Mouse (Mus musculus): ENCODE results near the gene Clmn. TPM values are rescaled to one million over a fixed set of nuclear protein-coding genes. Genes with fewer than 3 reads are reported as not detected.

The Clmn gene
- polyA plus RNA-seq, 1 experiment from 2014 or later, result 2.9 TPM

GRCm38 (mm10) chr12:104810923-104811443 lies 53.9 kb downstream of the Clmn start:
- no peak overlapping the region for H3K4me2 ChIP-seq (ENCODE audit: low read depth)
- 60% methylated on average over 7 of the region's 7 CpGs for WGBS

GRCm38 (mm10) chr12:104808421-104809067 lies 56.3 kb downstream of the Clmn start:
- no peak overlapping the region for H3K9ac ChIP-seq (ENCODE audit: low read length)
- no peak for DNase-seq (ENCODE audit: low spot score)

More at GRCm38 (mm10) chr12:104810923-104811443, 53.9 kb downstream of the Clmn start:
- Histone ChIP-seq H3K4me1 (ENCODE audit: control insufficient read depth, insufficient read depth, low read length) (no peaks in the 10 kb centered on the region), H3K36me3 (ENCODE audit: control insufficient read depth, insufficient read depth, low read length) (no peaks in the 10 kb centered on the region; the same call in 1 of the 2 replicates), H3K27ac (ENCODE audit: low read depth, low read length) (no peak overlapping the region), H3K9me3 (ENCODE audit: control insufficient read depth, low read length) (no peaks in the 10 kb centered on the region), H3K27me3 (ENCODE audit: control insufficient read depth, insufficient read depth, low read length) (no peaks in the 10 kb centered on the region), H3K9ac (ENCODE audit: low read length) (no peak overlapping the region), H3K4me3 (ENCODE audit: low read depth, low read length) (no peak overlapping the region)
- ATAC-seq (ENCODE audit: insufficient read depth, low FRiP score, low TSS enrichment), result no peak
- no peak for DNase-seq (ENCODE audit: low spot score)

DNA sequence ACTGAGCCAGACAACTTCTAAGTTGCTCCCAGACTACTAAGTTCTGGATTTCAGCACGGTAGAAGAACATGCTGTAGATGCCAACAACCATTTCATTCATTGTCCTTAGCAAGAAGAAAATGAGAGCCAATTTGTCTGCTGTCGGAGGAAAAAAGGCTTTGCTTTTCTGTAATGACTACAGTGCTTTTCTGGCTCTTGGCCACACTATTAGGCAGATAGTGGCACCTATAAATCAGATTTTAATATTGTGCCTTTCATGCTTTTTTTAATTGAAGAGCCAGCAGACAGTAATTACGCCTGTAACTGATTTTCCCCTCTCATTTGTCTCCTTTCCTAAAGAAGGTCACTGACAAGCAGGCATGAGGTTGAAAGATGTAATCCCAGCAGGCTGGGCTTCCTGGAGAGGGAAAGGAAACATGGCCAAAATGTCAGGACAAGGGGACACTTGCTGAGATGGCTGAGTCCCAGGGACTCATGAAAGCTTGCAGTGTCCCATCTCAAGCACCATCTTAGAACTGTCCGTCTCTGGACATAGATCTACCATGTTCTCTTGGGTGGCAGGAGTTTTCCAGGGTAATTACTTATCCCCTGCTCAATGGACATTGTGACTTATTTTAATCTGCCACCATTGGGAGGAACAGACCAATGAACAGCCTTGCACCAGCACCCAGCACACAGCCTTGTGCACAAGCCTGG lies 58.0 kb downstream of the Clmn start:
- no peak for DNase-seq (ENCODE audit: low spot score)
- no peak for ATAC-seq (ENCODE audit: insufficient read depth, low FRiP score, low TSS enrichment)
- Histone ChIP-seq H3K4me1 (ENCODE audit: control insufficient read depth, insufficient read depth, low read length) (no peaks in the 10 kb centered on the region), H3K4me3 (ENCODE audit: low read depth, low read length) (no peak overlapping the region), H3K4me2 (ENCODE audit: low read depth) (no peak overlapping the region), H3K27me3 (ENCODE audit: control insufficient read depth, insufficient read depth, low read length) (no peaks in the 10 kb centered on the region), H3K9ac (ENCODE audit: low read length) (no peak overlapping the region), H3K27ac (ENCODE audit: low read depth, low read length) (no peak overlapping the region), H3K36me3 (ENCODE audit: control insufficient read depth, insufficient read depth, low read length) (no peaks in the 10 kb centered on the region), H3K9me3 (ENCODE audit: control insufficient read depth, low read length) (no peaks in the 10 kb centered on the region)
- 68% methylated on average over 4 of the region's 4 CpGs for WGBS

More at GRCm38 (mm10) chr12:104808421-104809067, 56.3 kb downstream of the Clmn start:
- Histone ChIP-seq H3K36me3 (ENCODE audit: control insufficient read depth, insufficient read depth, low read length) (no peaks in the 10 kb centered on the region; the same call in 1 of the 2 replicates), H3K27me3 (ENCODE audit: control insufficient read depth, insufficient read depth, low read length) (no peaks in the 10 kb centered on the region), H3K4me1 (ENCODE audit: control insufficient read depth, insufficient read depth, low read length) (no peaks in the 10 kb centered on the region), H3K27ac (ENCODE audit: low read depth, low read length) (no peak overlapping the region), H3K4me3 (ENCODE audit: low read depth, low read length) (no peak overlapping the region), H3K9me3 (ENCODE audit: control insufficient read depth, low read length) (no peaks in the 10 kb centered on the region), H3K4me2 (ENCODE audit: low read depth) (no peak overlapping the region)
- ATAC-seq (ENCODE audit: insufficient read depth, low FRiP score, low TSS enrichment), result no peak
- WGBS, result 62% methylated on average over 17 of the region's 17 CpGs

GRCm38 (mm10) chr12:104801494-104802260 lies 63.2 kb downstream of the Clmn start:
- Histone ChIP-seq H3K9me3 (ENCODE audit: control insufficient read depth, low read length) (0 out of 2 replicates have a peak, but pooled peaks cover 3% of the 10 kb centered on the region), H3K4me1 (ENCODE audit: control insufficient read depth, insufficient read depth, low read length) (no peaks in the 10 kb centered on the region), H3K27ac (ENCODE audit: low read depth, low read length) (no peak overlapping the region), H3K4me3 (ENCODE audit: low read depth, low read length) (no peak overlapping the region), H3K36me3 (ENCODE audit: control insufficient read depth, insufficient read depth, low read length) (0 out of 2 replicates have a peak, but pooled peaks cover 2% of the 10 kb centered on the region), H3K27me3 (ENCODE audit: control insufficient read depth, insufficient read depth, low read length) (no peaks in the 10 kb centered on the region), H3K4me2 (ENCODE audit: low read depth) (no peak overlapping the region), H3K9ac (ENCODE audit: low read length) (no peak overlapping the region)
- no peak for DNase-seq (ENCODE audit: low spot score)
- no peak for ATAC-seq (ENCODE audit: insufficient read depth, low FRiP score, low TSS enrichment)
- 55% methylated on average over 9 of the region's 9 CpGs for WGBS

DNA sequence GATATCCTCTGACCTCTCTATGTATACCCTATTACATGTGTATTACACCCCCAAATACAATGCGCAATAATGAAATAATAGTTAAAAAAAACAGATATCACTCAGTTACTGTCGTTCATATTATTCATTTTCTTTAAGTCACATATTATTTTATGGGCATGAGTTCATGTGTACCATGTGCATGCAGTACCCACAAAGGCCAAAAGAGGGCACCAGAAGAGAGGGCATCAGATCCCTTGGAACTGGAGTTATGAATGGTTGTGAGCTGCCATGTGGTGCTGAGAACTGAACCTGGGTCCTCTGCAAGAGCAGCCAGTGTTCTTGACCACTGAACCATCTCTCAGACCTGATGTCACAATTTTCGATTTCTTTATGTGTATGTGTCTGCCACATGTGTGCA lies 65.5 kb downstream of the Clmn start:
- Histone ChIP-seq H3K4me2 (ENCODE audit: low read depth) (no peak overlapping the region), H3K36me3 (ENCODE audit: control insufficient read depth, insufficient read depth, low read length) (0 out of 2 replicates have a peak, but pooled peaks cover 2% of the 10 kb centered on the region), H3K9me3 (ENCODE audit: control insufficient read depth, low read length) (0 out of 2 replicates have a peak, but pooled peaks cover 3% of the 10 kb centered on the region), H3K9ac (ENCODE audit: low read length) (no peak overlapping the region), H3K27ac (ENCODE audit: low read depth, low read length) (no peak overlapping the region), H3K27me3 (ENCODE audit: control insufficient read depth, insufficient read depth, low read length) (no peaks in the 10 kb centered on the region), H3K4me1 (ENCODE audit: control insufficient read depth, insufficient read depth, low read length) (no peaks in the 10 kb centered on the region), H3K4me3 (ENCODE audit: low read depth, low read length) (no peak overlapping the region)
- no peak for DNase-seq (ENCODE audit: low spot score)
- WGBS, result 92% methylated on average over 3 of the region's 3 CpGs
- ATAC-seq (ENCODE audit: insufficient read depth, low FRiP score, low TSS enrichment), result no peak

GRCm38 (mm10) chr12:104797905-104798304 lies 67.0 kb downstream of the Clmn start:
- no peak overlapping the region for H3K27ac ChIP-seq (ENCODE audit: low read depth, low read length)
- no peak for DNase-seq (ENCODE audit: low spot score)
- H3K36me3 ChIP-seq (ENCODE audit: control insufficient read depth, insufficient read depth, low read length), result 0 out of 2 replicates have a peak, but pooled peaks cover 2% of the 10 kb centered on the region
- no peak overlapping the region for H3K9ac ChIP-seq (ENCODE audit: low read length)
- H3K4me3 ChIP-seq (ENCODE audit: low read depth, low read length), result no peak overlapping the region
- H3K27me3 ChIP-seq (ENCODE audit: control insufficient read depth, insufficient read depth, low read length), result no peaks in the 10 kb centered on the region
- 88% methylated on average over 6 of the region's 6 CpGs for WGBS
- ATAC-seq (ENCODE audit: insufficient read depth, low FRiP score, low TSS enrichment), result no peak
- no peak overlapping the region for H3K4me2 ChIP-seq (ENCODE audit: low read depth)
- H3K4me1 ChIP-seq (ENCODE audit: control insufficient read depth, insufficient read depth, low read length), result no peaks in the 10 kb centered on the region
- H3K9me3 ChIP-seq (ENCODE audit: control insufficient read depth, low read length), result 0 out of 2 replicates have a peak, but pooled peaks cover 3% of the 10 kb centered on the region

GRCm38 (mm10) chr12:104796635-104797378 lies 68.1 kb downstream of the Clmn start:
- Histone ChIP-seq H3K9ac (ENCODE audit: low read length) (no peak overlapping the region), H3K36me3 (ENCODE audit: control insufficient read depth, insufficient read depth, low read length) (0 out of 2 replicates have a peak, but pooled peaks cover 2% of the 10 kb centered on the region), H3K4me1 (ENCODE audit: control insufficient read depth, insufficient read depth, low read length) (no peaks in the 10 kb centered on the region), H3K27ac (ENCODE audit: low read depth, low read length) (no peak overlapping the region), H3K4me2 (ENCODE audit: low read depth) (no peak overlapping the region), H3K27me3 (ENCODE audit: control insufficient read depth, insufficient read depth, low read length) (no peaks in the 10 kb centered on the region), H3K9me3 (ENCODE audit: control insufficient read depth, low read length) (0 out of 2 replicates have a peak, but pooled peaks cover 3% of the 10 kb centered on the region), H3K4me3 (ENCODE audit: low read depth, low read length) (no peak overlapping the region)
- 86% methylated on average over 11 of the region's 11 CpGs for WGBS
- no peak for DNase-seq (ENCODE audit: low spot score)
- no peak for ATAC-seq (ENCODE audit: insufficient read depth, low FRiP score, low TSS enrichment)

GRCm38 (mm10) chr12:104794957-104795356 lies 69.9 kb downstream of the Clmn start:
- Histone ChIP-seq H3K27ac (ENCODE audit: low read depth, low read length) (no peak overlapping the region), H3K4me2 (ENCODE audit: low read depth) (no peak overlapping the region), H3K4me3 (ENCODE audit: low read depth, low read length) (no peak overlapping the region), H3K9ac (ENCODE audit: low read length) (no peak overlapping the region), H3K9me3 (ENCODE audit: control insufficient read depth, low read length) (0 out of 2 replicates have a peak, but pooled peaks cover 3% of the 10 kb centered on the region), H3K27me3 (ENCODE audit: control insufficient read depth, insufficient read depth, low read length) (no peaks in the 10 kb centered on the region), H3K36me3 (ENCODE audit: control insufficient read depth, insufficient read depth, low read length) (0 out of 2 replicates have a peak, but pooled peaks cover 2% of the 10 kb centered on the region), H3K4me1 (ENCODE audit: control insufficient read depth, insufficient read depth, low read length) (no peaks in the 10 kb centered on the region)
- DNase-seq (ENCODE audit: low spot score) (no peak), ATAC-seq (ENCODE audit: insufficient read depth, low FRiP score, low TSS enrichment) (no peak)
- WGBS, result 62% methylated on average over 5 of the region's 5 CpGs
